19 mouse cellular contexts compared by ENCODE assay signal in genomic region chr3:109528688-109529087, GRCm38 (mm10).
A peak's percentile ranks its signal among the peaks of the same experiment; 100 is the strongest.
DNase-seq lines count a peak whose midpoint lies in the region; ATAC-seq and TF ChIP-seq lines count a peak whose summit lies in the region.
"Had no signal": no experiment of that assay in that cellular context is flagged by ENCODE, and none has a peak within 500 bp of the region (broad histone marks: within the 10 kb centered on the region; RNA-seq: fewer than 3 reads in every experiment).

No protein-coding gene starts in this region.

- WGBS in kidney, embryonic 16.5 days = 82% methylated on average over 4 of the region's 4 CpGs
- 51% methylated on average over 4 of the region's 4 CpGs for WGBS in neural tube, embryonic 11.5 days
- 62% methylated on average over 4 of the region's 4 CpGs for WGBS in neural tube, embryonic 15.5 days
- 57% methylated on average over 4 of the region's 4 CpGs for WGBS in midbrain, postnatal 0 days

- TF ChIP-seq CTCF in midbrain, postnatal 0 days (IDR thresholded peaks at IDR 0.05) = peak; percentile 70

- no peak overlapping the region for H3K4me3 ChIP-seq in kidney, embryonic 16.5 days (ENCODE audit: low read length)
- H3K4me3 ChIP-seq in neural tube, embryonic 11.5 days (ENCODE audit: low read depth, low read length) = no peak overlapping the region
- no peak overlapping the region for H3K4me3 ChIP-seq in neural tube, embryonic 15.5 days (replicated peaks)
- no peak overlapping the region for H3K4me3 ChIP-seq in midbrain, postnatal 0 days (ENCODE audit: low read depth, low read length)
- H3K4me3 ChIP-seq: hindbrain, embryonic 12.5 days; limb, embryonic 10.5 days; liver, embryonic 12.5 days; megakaryocyte, embryonic 14.5 days; neural tube, embryonic 12.5 days had no signal

- ATAC-seq in kidney, embryonic 16.5 days (ENCODE audit: low FRiP score, low TSS enrichment) = no peak
- ATAC-seq in neural tube, embryonic 11.5 days (ENCODE audit: insufficient read depth, low FRiP score, low TSS enrichment) = peak; percentile 29
- no peak for ATAC-seq in neural tube, embryonic 15.5 days (ENCODE audit: low FRiP score)
- ATAC-seq in midbrain, postnatal 0 days (ENCODE audit: low FRiP score) = no peak
- ATAC-seq: liver, embryonic 12.5 days had no signal

- no peaks in the 10 kb centered on the region for H3K9me3 ChIP-seq in kidney, embryonic 16.5 days (ENCODE audit: low read length)
- no peaks in the 10 kb centered on the region for H3K9me3 ChIP-seq in neural tube, embryonic 11.5 days (ENCODE audit: control insufficient read depth, low read length)
- H3K9me3 ChIP-seq in neural tube, embryonic 15.5 days (replicated peaks) = no peaks in the 10 kb centered on the region
- no peaks in the 10 kb centered on the region for H3K9me3 ChIP-seq in midbrain, postnatal 0 days (ENCODE audit: low read length)
- H3K9me3 ChIP-seq: hindbrain, embryonic 12.5 days; limb, embryonic 10.5 days; liver, embryonic 12.5 days; megakaryocyte, embryonic 14.5 days; neural tube, embryonic 12.5 days had no signal

- H3K27me3 ChIP-seq in kidney, embryonic 16.5 days (ENCODE audit: insufficient read depth, low read length) = no peaks in the 10 kb centered on the region
- no peaks in the 10 kb centered on the region for H3K27me3 ChIP-seq in neural tube, embryonic 11.5 days (ENCODE audit: control insufficient read depth, insufficient read depth, low read length)
- no peaks in the 10 kb centered on the region for H3K27me3 ChIP-seq in neural tube, embryonic 15.5 days (replicated peaks)
- no peaks in the 10 kb centered on the region for H3K27me3 ChIP-seq in midbrain, postnatal 0 days (ENCODE audit: insufficient read depth, low read length)
- H3K27me3 ChIP-seq: hindbrain, embryonic 12.5 days; liver, embryonic 12.5 days; megakaryocyte, embryonic 14.5 days; neural tube, embryonic 12.5 days had no signal

- no peak overlapping the region for H3K9ac ChIP-seq in kidney, embryonic 16.5 days (replicated peaks; ENCODE audit: low read length)
- no peak overlapping the region for H3K9ac ChIP-seq in neural tube, embryonic 11.5 days (ENCODE audit: low read length)
- H3K9ac ChIP-seq in neural tube, embryonic 15.5 days (replicated peaks) = no peak overlapping the region
- no peak overlapping the region for H3K9ac ChIP-seq in midbrain, postnatal 0 days (replicated peaks; ENCODE audit: low read length, poor library complexity, severe bottlenecking)
- H3K9ac ChIP-seq: hindbrain, embryonic 12.5 days; liver, embryonic 12.5 days; neural tube, embryonic 12.5 days had no signal

- DNase-seq in embryo, embryonic 11 days = peak; percentile 17
- DNase-seq in embryo, embryonic 9.5 days (ENCODE audit: extremely low spot score) = no peak
- peak; percentile 7 for DNase-seq in kidney, adult 11 months
- DNase-seq in neural tube, embryonic 11.5 days (ENCODE audit: low spot score) = no peak
- DNase-seq in midbrain, postnatal 0 days (ENCODE audit: low spot score) = peak; percentile 66
- no peak for DNase-seq in gastrocnemius, postnatal 36 days
- DNase-seq: B cell, adult 2 months; cerebellum, adult 2 months; kidney, postnatal 10 days; layer of hippocampus, adult 9-11 months; right cerebral cortex, postnatal 4 days; thymus, adult 2 months had no signal

- no peak overlapping the region for H3K27ac ChIP-seq in kidney, embryonic 16.5 days (ENCODE audit: low read length)
- no peak overlapping the region for H3K27ac ChIP-seq in neural tube, embryonic 11.5 days (ENCODE audit: low read depth, low read length)
- H3K27ac ChIP-seq in neural tube, embryonic 15.5 days (replicated peaks) = no peak overlapping the region
- no peak overlapping the region for H3K27ac ChIP-seq in midbrain, postnatal 0 days (ENCODE audit: low read depth, low read length)
- H3K27ac ChIP-seq: hindbrain, embryonic 12.5 days; limb, embryonic 10.5 days; liver, embryonic 12.5 days; neural tube, embryonic 12.5 days had no signal

- no peaks in the 10 kb centered on the region for H3K36me3 ChIP-seq in kidney, embryonic 16.5 days (ENCODE audit: insufficient read depth, low read length)
- H3K36me3 ChIP-seq in neural tube, embryonic 11.5 days (ENCODE audit: control insufficient read depth, insufficient read depth, low read length) = no peaks in the 10 kb centered on the region
- H3K36me3 ChIP-seq in neural tube, embryonic 15.5 days = no peaks in the 10 kb centered on the region
- H3K36me3 ChIP-seq in midbrain, postnatal 0 days (ENCODE audit: insufficient read depth, low read length) = no peaks in the 10 kb centered on the region
- H3K36me3 ChIP-seq: hindbrain, embryonic 12.5 days; limb, embryonic 10.5 days; liver, embryonic 12.5 days; neural tube, embryonic 12.5 days had no signal

- intact Hi-C loops in gastrocnemius, postnatal 36 days (cut with DNase I) = no loop called here

- no peaks in the 10 kb centered on the region for H3K4me1 ChIP-seq in kidney, embryonic 16.5 days (ENCODE audit: insufficient read depth, low read length)
- no peaks in the 10 kb centered on the region for H3K4me1 ChIP-seq in neural tube, embryonic 11.5 days (ENCODE audit: control insufficient read depth, insufficient read depth, low read length)
- H3K4me1 ChIP-seq in neural tube, embryonic 15.5 days = peaks cover 3% of the 10 kb centered on the region; the same call in 1 of the 2 replicates
- no peaks in the 10 kb centered on the region for H3K4me1 ChIP-seq in midbrain, postnatal 0 days (ENCODE audit: insufficient read depth, low read length)
- H3K4me1 ChIP-seq: hindbrain, embryonic 12.5 days; limb, embryonic 10.5 days; liver, embryonic 12.5 days; megakaryocyte, embryonic 14.5 days; neural tube, embryonic 12.5 days had no signal

- H3K4me2 ChIP-seq in kidney, embryonic 16.5 days (replicated peaks; ENCODE audit: low read depth, low read length) = no peak overlapping the region
- H3K4me2 ChIP-seq in neural tube, embryonic 11.5 days (ENCODE audit: low read depth) = no peak overlapping the region
- no peak overlapping the region for H3K4me2 ChIP-seq in neural tube, embryonic 15.5 days
- H3K4me2 ChIP-seq in midbrain, postnatal 0 days (ENCODE audit: low read depth, low read length, poor library complexity, severe bottlenecking) = no peak overlapping the region
- H3K4me2 ChIP-seq: hindbrain, embryonic 12.5 days; liver, embryonic 12.5 days; neural tube, embryonic 12.5 days had no signal

Comparison
In these comparisons a context has a peak if more than half of its experiments do, and no peak if none do; other contexts are left out.
1. DNase-seq: peak in embryo, embryonic 11 days (single experiment), kidney, adult 11 months (single experiment) and midbrain, postnatal 0 days (single experiment); none in embryo, embryonic 9.5 days (single experiment), neural tube, embryonic 11.5 days (single experiment) and gastrocnemius, postnatal 36 days (0 of 2).